Mouse (Mus musculus) ES-E14 (cell line): ENCODE measurements around the gene 1600015I10Rik.

Experiments used
- MAFK ChIP-seq: IDR thresholded peaks from 2 replicates; pipeline ENCODE4 v1.6.1; 2014; ENCODE audit warnings: mild to moderate bottlenecking, low read depth, low read length, inconsistent platforms; ENCODE audit not compliant: insufficient read depth
- ZNF384 ChIP-seq: IDR thresholded peaks from 2 replicates; pipeline ENCODE4 v1.6.1; 2012; ENCODE audit warnings: low read depth, low read length, inconsistent platforms

DNA sequence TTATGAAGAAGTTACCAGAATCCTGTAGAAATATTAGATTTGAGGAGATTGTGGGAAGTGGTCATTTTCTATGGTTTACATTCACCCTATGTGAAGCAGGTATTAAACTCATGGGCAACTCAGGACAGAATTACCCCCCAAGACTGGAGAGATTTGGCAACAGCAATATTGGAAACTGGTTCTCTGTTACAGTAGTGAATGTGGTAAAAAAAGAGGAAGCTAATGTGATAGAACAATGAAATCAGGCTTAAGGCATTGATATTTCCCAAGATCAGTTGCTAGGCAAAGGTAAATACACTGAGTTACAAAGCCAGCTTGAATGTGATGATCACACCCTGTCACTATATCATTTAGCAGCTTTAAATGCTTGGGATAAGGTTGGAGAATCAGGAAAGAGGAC lies 38.2 kb downstream of the 1600015I10Rik start:
- no peak for TF ChIP-seq MAFK
- TF ChIP-seq ZNF384 = no peak
